Mouse (Mus musculus): ENCODE data around the gene Cts3.
"Not testable (repeated sequence)": the region's sequence is repeated elsewhere in the genome, so short reads cannot be mapped to it uniquely, and the experiment has no call there.

Gene Cts3

DNA sequence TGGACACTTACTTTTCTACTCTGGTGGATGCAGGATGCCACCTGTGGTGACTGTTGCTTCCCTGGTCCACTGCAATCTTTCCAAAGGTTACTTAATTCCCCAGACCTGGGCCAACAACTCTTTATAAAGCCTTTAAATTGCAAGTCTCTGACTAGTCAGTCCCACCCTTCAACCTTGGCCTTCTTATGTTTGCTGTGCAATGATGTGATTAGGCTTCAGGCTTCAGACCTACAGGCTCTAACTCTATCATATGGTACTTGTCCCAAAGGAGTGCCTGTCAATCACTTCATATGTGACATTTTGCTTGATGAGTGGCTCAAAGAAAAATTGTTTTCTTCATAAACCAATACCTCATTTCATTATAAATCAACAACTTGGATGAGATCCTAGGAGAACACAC lies at the start of gene Cts3:
Gene Cts3, minus strand, starts transcription at position 101 of the 400 bp plus-strand sequence.
- no peak for DNase-seq (ENCODE audit: low spot score in 2 of 2)

DNA sequence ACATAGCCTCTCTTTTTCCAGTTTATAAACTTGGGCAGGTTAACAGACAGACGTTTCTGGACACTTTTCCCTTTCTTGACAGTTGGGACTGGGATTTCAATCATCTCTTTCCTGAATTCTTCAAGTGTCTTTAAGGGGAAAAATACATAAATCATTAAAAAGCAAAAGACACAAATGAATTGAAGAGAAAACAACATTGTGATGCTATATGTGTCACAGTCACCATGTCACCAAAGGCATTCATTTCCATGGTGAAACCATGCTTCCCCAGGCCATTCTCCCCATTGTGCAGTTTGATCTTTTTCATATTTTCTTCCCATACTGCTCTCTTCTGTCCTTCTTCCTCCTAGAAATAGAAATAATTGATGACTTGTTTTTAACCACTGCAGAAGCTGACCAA lies 1.9 kb downstream of the Cts3 start, which contains the start of gene Gm49352:
Gene Gm49352, minus strand, starts transcription at position 101 of the 400 bp plus-strand sequence.
- not testable (repeated sequence) for DNase-seq (ENCODE audit: low spot score in 2 of 2)

DNA sequence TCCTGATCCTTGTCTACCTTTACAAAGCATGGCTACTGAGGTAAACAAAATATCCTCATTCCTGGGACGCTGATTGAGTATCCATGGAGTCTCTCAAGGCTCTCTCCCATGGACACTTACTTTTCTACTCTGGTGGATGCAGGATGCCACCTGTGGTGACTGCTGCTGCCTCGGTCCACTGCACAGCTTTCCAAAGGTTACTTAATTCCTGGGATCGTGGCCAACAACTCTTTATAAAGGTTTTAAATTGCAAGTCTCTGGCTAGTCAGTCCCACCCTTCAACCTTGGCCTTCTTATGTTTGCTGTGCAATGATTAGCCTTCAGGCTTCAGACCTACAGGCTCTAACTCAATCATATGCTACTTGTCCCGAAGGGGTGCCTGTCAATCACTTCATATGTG lies 28.3 kb downstream of the Cts3 start, which contains the start of gene Ctsm:
Gene Ctsm, minus strand, starts transcription at position 209 of the 400 bp plus-strand sequence.
- DNase-seq (ENCODE audit: low spot score in 2 of 2): no peak

Data from thymus, postnatal 10 days (tissue).